Mouse (Mus musculus) ES-E14 (cell line): ENCODE results near the gene Tmem135. TPM values are rescaled to one million over a fixed set of nuclear protein-coding genes. Genes with fewer than 3 reads are reported as not detected.

ENCODE experiments used
- DNase-seq: peaks from one replicate; pipeline ENCODE4 v3.0.0-alpha.2; 2013; ENCODE audit warnings: low read depth, low spot score
- H3K27ac ChIP-seq: 2 replicates; pipeline ENCODE4 v1.5.1; 2012; ENCODE audit warnings: low read depth, mild to moderate bottlenecking, low read length, moderate library complexity, mixed read lengths; ENCODE audit not compliant: poor library complexity, insufficient read depth, severe bottlenecking
- H3K36me3 ChIP-seq: 2 replicates; pipeline ENCODE4 v1.6.1; 2012; ENCODE audit warnings: mild to moderate bottlenecking, low read length, moderate library complexity, mixed read lengths; ENCODE audit not compliant: control insufficient read depth, poor library complexity, insufficient read depth, severe bottlenecking
- H3K4me1 ChIP-seq, 2 experiments: fragments of 150-350 bp in 1 of 2; sonication (generic) in 1 of 2; 2 replicates each; pipeline ENCODE4 v1.6.1; 2012; ENCODE audit warnings: low read length in 2 of 2, mild to moderate bottlenecking in 1 of 2, mixed read lengths in 1 of 2; ENCODE audit not compliant: control insufficient read depth in 2 of 2, insufficient read depth in 2 of 2, poor library complexity in 1 of 2
- H3K4me3 ChIP-seq, 2 experiments: fragments of 150-350 bp in 1 of 2; sonication (generic) in 1 of 2; 2 replicates each; pipeline ENCODE4 v1.5.1; 2012; ENCODE audit warnings: low read length in 2 of 2, low read depth in 1 of 2, mild to moderate bottlenecking in 1 of 2, mixed read lengths in 1 of 2; ENCODE audit not compliant: insufficient read depth in 1 of 2, poor library complexity in 1 of 2, severe bottlenecking in 1 of 2
- H3K9ac ChIP-seq: 2 replicates; pipeline ENCODE4 v1.6.1; 2012; ENCODE audit warnings: low read depth, mild to moderate bottlenecking, low read length, mixed read lengths; ENCODE audit not compliant: poor library complexity, insufficient read depth, severe bottlenecking
- H3K9me3 ChIP-seq: fragments of 150-350 bp; sonication (generic); 2 replicates; pipeline ENCODE4 v1.6.1; 2012; ENCODE audit warnings: low read depth, mild to moderate bottlenecking, low read length; ENCODE audit not compliant: control insufficient read depth, insufficient read depth
- CHD2 ChIP-seq: IDR thresholded peaks from 2 replicates; pipeline ENCODE4 v1.6.1; 2014; ENCODE audit warnings: mild to moderate bottlenecking, low read depth, low read length, inconsistent platforms
- HCFC1 ChIP-seq: IDR thresholded peaks from 2 replicates; pipeline ENCODE4 v1.6.1; 2012; ENCODE audit warnings: low read length, inconsistent platforms, borderline replicate concordance; ENCODE audit not compliant: insufficient read depth
- MAFK ChIP-seq: IDR thresholded peaks from 2 replicates; pipeline ENCODE4 v1.6.1; 2014; ENCODE audit warnings: mild to moderate bottlenecking, low read depth, low read length, inconsistent platforms; ENCODE audit not compliant: insufficient read depth
- ZC3H11A ChIP-seq: IDR thresholded peaks from 2 replicates; pipeline ENCODE4 v1.6.1; 2012; ENCODE audit warnings: low read depth, mild to moderate bottlenecking, inconsistent platforms, low read length, borderline replicate concordance
- ZNF384 ChIP-seq: IDR thresholded peaks from 2 replicates; pipeline ENCODE4 v1.6.1; 2012; ENCODE audit warnings: low read depth, low read length, inconsistent platforms
- in situ Hi-C, 2 experiments: fragments of 600-800 bp; cut with MboI; formaldehyde crosslinking; loops; one replicate each; pipeline ENCODE4 v1.15.1; 2025; ENCODE audit warnings: low sequenced_read_pairs in 2 of 2, inconsistent platforms in 1 of 2; ENCODE audit not compliant: unreplicated experiment in 2 of 2
- total RNA-seq: library from RNA; depleted of rRNA; stranded (reverse); fragments of 300-350 nt; gene quantifications from 2 replicates; pipeline ENCODE4 v1.2.3, GENCODE M21; 2012

Gene Tmem135
- total RNA-seq, 1 experiment = 19.0 TPM

GRCm38 (mm10) chr7:89396386-89396785 is 7.6 kb downstream of the Tmem135 start:
- H3K4me1 ChIP-seq = peaks cover 0 to 2% of the 10 kb centered on the region in 2 experiments; a peak in 1 of 4 replicates
- in situ Hi-C loops = no loop called here
- no peak for DNase-seq

GRCm38 (mm10) chr7:89395399-89395798 is 8.6 kb downstream of the Tmem135 start:
- DNase-seq = no peak

More at GRCm38 (mm10) chr7:89396386-89396785, 7.6 kb downstream of the Tmem135 start:
- Histone ChIP-seq H3K9me3 (no peaks in the 10 kb centered on the region), H3K9ac (no peak overlapping the region), H3K27ac (no peak overlapping the region), H3K4me3 (no peak overlapping the region), H3K36me3 (no peaks in the 10 kb centered on the region)
- TF ChIP-seq CHD2 = no peak

GRCm38 (mm10) chr7:89392825-89393224 is 11.2 kb downstream of the Tmem135 start:
- TF ChIP-seq CHD2 = no peak
- no peak for TF ChIP-seq MAFK
- no peak for TF ChIP-seq ZNF384
- TF ChIP-seq ZC3H11A = no peak
- no peak for TF ChIP-seq HCFC1

More at GRCm38 (mm10) chr7:89395399-89395798, 8.6 kb downstream of the Tmem135 start:
- Histone ChIP-seq H3K36me3 (no peaks in the 10 kb centered on the region), H3K9me3 (no peaks in the 10 kb centered on the region), H3K27ac (no peak overlapping the region), H3K4me3 (no peak overlapping the region), H3K4me1 (peaks cover 0 to 2% of the 10 kb centered on the region in 2 experiments; a peak in 1 of 4 replicates), H3K9ac (no peak overlapping the region)
- TF ChIP-seq ZC3H11A = no peak
- in situ Hi-C loops = no loop called here

GRCm38 (mm10) chr7:89392388-89392787 is 11.6 kb downstream of the Tmem135 start:
- in situ Hi-C loops = no loop called here
- no peak overlapping the region for H3K4me3 ChIP-seq
- H3K9ac ChIP-seq = no peak overlapping the region
- no peak for DNase-seq
- TF ChIP-seq CHD2 (no peak), MAFK (no peak), ZNF384 (no peak), HCFC1 (no peak), ZC3H11A (no peak)
- no peaks in the 10 kb centered on the region for H3K9me3 ChIP-seq
- H3K27ac ChIP-seq = no peak overlapping the region
- peaks cover 0 to 2% of the 10 kb centered on the region in 2 experiments; a peak in 1 of 4 replicates for H3K4me1 ChIP-seq
- no peaks in the 10 kb centered on the region for H3K36me3 ChIP-seq

More at GRCm38 (mm10) chr7:89392825-89393224, 11.2 kb downstream of the Tmem135 start:
- no peak overlapping the region for H3K9ac ChIP-seq
- DNase-seq = no peak
- peaks cover 0 to 2% of the 10 kb centered on the region in 2 experiments; a peak in 1 of 4 replicates for H3K4me1 ChIP-seq
- H3K27ac ChIP-seq = no peak overlapping the region
- no peak overlapping the region for H3K4me3 ChIP-seq
- H3K36me3 ChIP-seq = no peaks in the 10 kb centered on the region
- in situ Hi-C loops = no loop called here
- no peaks in the 10 kb centered on the region for H3K9me3 ChIP-seq

GRCm38 (mm10) chr7:89391831-89392230 is 12.2 kb downstream of the Tmem135 start:
- no peak overlapping the region for H3K4me3 ChIP-seq
- in situ Hi-C loops = no loop called here
- H3K36me3 ChIP-seq = no peaks in the 10 kb centered on the region
- TF ChIP-seq HCFC1 (no peak), ZC3H11A (no peak), ZNF384 (no peak), CHD2 (no peak), MAFK (no peak)
- H3K9ac ChIP-seq = no peak overlapping the region
- peaks cover 0 to 2% of the 10 kb centered on the region in 2 experiments; a peak in 1 of 4 replicates for H3K4me1 ChIP-seq
- no peak for DNase-seq
- no peaks in the 10 kb centered on the region for H3K9me3 ChIP-seq
- no peak overlapping the region for H3K27ac ChIP-seq
